Mouse (Mus musculus) embryo, embryonic 9.5 days (tissue): ENCODE measurements at regions not wholly inside any gene's neighbourhood (a gene's known extent, or its start where the extent isn't known, plus 50 kb on each side); places are given as distances from the start of the nearest gene placed in this dataset.

Source experiments
- DNase-seq: peaks from one replicate; pipeline ENCODE4 v3.0.0-alpha.2; 2017; ENCODE audit errors: extremely low spot score

DNA sequence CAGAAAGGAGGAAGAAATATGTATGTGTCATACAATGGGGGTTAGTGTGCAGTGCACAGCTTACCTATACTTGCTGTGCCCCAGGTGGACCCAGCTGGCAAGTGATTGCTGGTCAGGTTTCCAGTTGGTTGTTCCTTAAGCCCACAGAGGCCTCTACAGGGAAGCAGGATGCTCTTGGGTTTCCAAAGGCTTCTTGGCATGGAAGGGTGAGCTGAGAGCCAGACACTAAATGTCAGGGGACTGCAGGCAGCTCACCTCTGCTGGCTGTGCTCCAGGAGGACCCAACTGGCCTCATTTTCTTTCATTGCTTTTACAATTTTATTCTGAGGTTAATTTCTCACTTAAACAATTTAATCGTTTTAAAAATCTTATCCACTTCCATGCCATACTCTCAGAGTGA is 108.1 kb downstream of the Gm10184 start:
- DNase-seq, result no peak

DNA sequence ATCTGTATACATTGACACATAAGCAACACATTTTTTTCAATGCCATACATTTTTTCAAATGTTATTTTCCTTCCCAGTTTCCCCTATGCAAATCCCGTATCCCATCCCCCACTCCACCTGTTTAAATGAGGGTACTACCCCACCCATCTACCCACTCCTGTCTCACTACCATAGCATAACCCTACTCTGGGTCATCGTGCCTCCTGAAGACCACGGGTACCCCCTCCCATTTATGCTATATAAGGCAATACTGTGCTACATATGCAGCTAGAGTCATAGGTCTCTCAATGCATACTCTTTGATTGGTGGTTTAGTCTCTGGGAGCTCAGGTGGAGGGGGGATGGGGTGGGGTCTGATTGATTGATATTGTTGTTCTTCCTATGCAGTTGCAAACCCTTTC is 132.7 kb downstream of the Gm10184 start:
- DNase-seq, result no peak

DNA sequence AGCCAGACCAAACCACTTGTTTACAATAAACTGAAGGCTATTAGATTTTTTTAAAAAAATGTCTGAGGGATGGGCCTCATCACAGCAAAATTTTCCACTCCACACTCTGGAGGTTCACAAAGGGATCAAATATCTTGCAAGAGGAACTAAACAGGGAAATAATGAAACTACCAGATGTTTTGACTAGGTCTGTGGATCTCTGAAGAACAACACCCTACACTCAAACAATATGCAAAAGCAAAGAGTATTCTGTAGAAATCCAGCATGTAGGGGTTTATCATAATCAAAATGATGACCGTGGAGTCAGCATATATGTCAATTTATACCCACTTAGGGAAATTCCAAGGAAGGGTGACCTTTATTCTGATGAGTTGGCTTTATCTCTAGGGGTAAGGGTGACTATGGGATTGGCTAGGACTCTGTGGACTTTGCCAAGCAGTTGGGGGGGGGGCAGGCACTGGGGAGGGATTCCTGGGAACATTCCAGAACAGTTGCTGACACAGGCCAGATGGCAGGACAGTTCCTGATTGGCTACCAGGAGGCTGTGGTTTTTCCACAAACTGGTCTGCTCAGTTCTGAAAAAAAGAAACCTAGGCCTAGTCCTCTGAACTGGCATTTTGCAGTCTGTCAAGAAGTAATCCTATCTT is 143.9 kb downstream of the Gm10184 start:
- DNase-seq, result no peak

DNA sequence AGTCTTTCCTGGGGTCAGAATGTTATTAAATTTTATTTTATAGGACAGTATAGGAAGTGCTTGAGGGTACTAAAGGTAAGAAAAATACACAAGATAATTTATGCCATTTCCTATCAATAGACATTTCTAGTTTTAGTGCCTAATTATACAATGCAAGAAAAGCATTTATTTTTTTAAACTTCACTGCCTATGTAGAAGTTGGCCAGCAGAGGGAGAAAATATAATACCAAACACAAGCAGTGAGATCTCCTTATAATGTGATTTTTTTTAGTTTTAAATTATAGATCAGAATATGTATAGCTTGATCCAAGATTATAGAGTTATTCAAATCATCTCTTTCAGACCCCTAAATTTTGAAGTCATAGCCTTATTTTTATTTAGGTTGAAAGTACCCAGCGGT is 172.8 kb downstream of the Gm10184 start:
- DNase-seq, result no peak

DNA sequence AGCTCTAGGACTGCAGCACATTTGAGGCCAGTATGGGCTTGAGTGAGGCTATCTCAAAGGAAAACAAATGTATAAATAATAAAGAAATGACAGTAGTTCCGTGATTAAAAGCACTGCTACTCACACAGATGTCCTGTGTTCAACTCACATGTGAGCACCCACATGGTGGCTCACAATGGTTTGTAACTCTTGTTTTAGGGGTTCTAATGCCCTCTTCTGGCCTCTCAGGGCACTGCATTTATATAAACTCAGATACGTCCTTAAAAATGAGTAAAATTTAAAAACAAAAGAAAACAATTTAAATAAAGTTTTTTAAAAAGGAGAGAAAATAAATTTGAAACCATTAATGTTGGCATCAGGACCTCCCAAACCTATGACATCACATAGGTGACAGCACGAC is 184.7 kb downstream of the Gm10184 start:
- no peak for DNase-seq

DNA sequence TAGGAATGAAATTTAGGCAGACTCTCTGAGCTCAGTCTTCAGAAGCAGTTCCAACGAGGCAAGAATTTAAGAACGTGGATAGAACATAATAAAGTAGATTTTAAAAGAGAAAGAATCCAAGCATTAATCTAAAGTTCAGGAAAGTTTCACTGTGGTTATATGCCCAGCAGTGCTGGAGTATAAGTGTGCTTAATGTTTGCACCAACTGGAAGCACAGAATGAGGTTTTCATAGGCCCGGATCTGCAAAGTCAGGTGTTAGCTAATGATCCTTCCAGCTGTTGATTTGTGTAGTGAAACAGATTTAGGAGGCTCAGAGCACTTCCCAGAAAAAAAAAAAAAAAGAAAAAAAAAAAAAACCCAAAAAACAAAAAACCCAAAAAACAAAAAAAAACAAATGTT is 228.5 kb downstream of the Gm10184 start:
- no peak for DNase-seq

DNA sequence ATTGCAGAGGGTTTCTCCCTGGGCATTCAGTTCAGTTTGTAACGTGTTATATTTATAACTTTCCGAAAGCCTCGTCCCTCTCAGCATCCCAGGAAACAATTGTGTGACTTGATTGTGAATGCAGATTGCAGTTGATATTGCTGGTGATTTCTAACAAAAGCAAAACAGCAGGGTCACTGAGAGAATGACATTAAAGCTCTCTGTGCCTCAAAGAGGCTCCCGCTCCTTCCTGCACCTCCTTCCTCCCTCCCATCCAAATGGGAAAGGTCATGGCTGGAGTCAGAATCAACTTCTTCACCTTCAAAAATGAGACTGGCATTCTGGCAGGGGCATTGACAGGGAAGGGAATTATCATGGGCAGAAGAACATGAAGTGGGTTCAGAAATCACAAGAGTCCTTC is 251.9 kb downstream of the Gm10184 start:
- no peak for DNase-seq

DNA sequence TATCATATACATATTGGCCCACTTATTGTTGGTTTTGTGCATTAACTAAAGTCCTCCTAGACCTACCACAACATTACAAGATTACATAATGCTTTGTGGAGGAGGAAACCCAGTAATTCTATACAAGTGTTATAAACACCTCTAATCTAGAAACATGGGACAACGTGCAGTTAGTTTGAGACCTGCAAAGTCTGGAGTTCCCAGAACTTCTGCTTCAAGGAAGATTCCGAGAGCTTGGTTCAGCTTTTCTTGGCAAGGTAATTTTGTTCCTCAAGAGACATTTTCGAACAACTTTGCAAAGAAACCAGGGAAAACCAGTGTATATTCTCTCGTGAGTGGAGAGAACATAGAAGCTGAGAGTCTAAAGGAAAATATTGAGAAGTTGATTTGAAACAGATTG is 254.0 kb downstream of the Gm10184 start:
- DNase-seq, result no peak

DNA sequence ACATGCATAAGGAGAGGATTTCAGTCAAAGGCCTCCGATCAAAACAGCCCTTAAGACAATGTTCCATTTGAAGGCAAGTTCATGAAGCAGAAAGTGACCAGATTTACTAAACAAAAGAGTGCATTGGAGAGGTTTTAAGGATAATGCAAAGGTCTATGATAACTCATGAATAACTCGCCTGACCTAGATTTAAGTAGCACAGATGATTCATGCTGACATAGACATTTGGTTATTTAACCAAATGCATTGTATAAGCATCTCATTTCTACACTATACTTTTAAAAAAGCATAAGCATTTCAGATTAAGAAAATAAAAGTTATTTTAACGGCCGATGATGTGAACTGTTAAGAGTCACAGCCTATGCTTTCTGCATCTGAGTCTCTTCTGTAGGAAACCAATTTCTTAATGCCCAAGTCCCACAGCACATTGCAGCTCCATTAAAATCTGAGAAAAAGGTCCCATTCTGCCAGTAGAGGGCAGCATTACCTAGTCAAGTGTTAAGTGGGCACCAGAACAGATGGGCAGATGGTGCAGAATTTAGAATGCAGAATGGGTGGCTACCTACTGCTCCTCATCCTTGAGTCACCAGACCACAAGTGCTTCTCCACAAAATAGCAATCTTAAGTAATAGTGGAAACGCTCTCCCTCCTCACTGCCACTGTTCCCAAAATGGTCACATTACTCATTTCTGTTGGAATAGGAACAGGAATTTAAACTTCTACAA is 256.0 kb downstream of the Gm10184 start:
- DNase-seq, result peak; percentile 52

DNA sequence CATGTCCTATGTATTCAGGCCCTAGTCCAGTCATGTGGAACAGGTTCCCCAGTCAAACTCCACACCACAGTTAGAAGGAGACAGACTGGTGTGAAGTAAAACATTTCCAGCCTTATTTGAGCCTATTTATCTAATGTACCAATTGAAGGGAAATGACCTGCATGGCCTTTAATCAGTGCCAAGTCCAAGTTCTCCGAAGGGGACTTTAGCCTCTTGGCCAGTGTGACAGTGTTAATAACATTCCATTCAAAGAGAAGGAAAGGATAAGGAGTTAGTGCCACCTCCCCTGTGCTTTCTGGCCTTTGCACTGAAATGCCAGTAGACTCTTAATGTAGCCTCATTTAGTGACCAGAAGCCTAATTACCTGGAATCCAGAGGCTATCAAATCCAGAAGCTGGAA is 264.2 kb downstream of the Gm10184 start:
- DNase-seq, result no peak
